Mouse (Mus musculus) stomach, embryonic 15.5 days (tissue): ENCODE results near the gene Smc5. TPM values are rescaled to one million over a fixed set of nuclear protein-coding genes. Genes with fewer than 3 reads are reported as not detected.

ENCODE experiments used
- ATAC-seq: fragments of 200-750 bp; cut with Nextera tagmentation; 2 replicates; pipeline ENCODE4 v1.8.0; 2017; ENCODE audit warnings: low read depth, moderate number of reproducible peaks, moderate TSS enrichment; ENCODE audit not compliant: insufficient read depth, low FRiP score
- H3K27ac ChIP-seq: fragments of 300-500 bp; sonication (generic); 2 replicates; pipeline ENCODE4 v1.5.1; 2015; ENCODE audit warnings: mild to moderate bottlenecking, inconsistent platforms
- H3K27me3 ChIP-seq: fragments of 300-500 bp; sonication (generic); replicated peaks from 2 replicates; pipeline ENCODE4 v1.6.1; 2015; ENCODE audit warnings: inconsistent platforms
- H3K36me3 ChIP-seq: fragments of 300-500 bp; sonication (generic); 2 replicates; pipeline ENCODE4 v1.6.1; 2015; ENCODE audit warnings: inconsistent platforms
- H3K4me1 ChIP-seq: fragments of 300-500 bp; sonication (generic); 2 replicates; pipeline ENCODE4 v1.6.1; 2015; ENCODE audit warnings: inconsistent platforms
- H3K4me2 ChIP-seq: fragments of 300-500 bp; sonication (generic); 2 replicates; pipeline ENCODE4 v1.6.1; 2015; ENCODE audit warnings: mild to moderate bottlenecking, inconsistent platforms
- H3K4me3 ChIP-seq: fragments of 300-500 bp; sonication (generic); replicated peaks from 2 replicates; pipeline ENCODE4 v1.5.1; 2015; ENCODE audit warnings: inconsistent platforms
- H3K9ac ChIP-seq: fragments of 300-500 bp; sonication (generic); 2 replicates; pipeline ENCODE4 v1.6.1; 2015; ENCODE audit warnings: inconsistent platforms
- H3K9me3 ChIP-seq: fragments of 300-500 bp; sonication (generic); 2 replicates; pipeline ENCODE4 v1.6.1; 2016; ENCODE audit warnings: inconsistent platforms
- WGBS: fragments of 180-500 bp; shearing (Covaris S2); methylation state at CpG from one replicate; pipeline ENCODE4 v1.1.7; 2015; 5-methylcytosine and 5-hydroxymethylcytosine counted together
- polyA plus RNA-seq: library from polyadenylated mRNA; unstranded; fragments of >200 nt; fragmentation: Nextera tagmentation; extraction: Ambion mirVana; gene quantifications from 2 replicates; pipeline ENCODE4 v1.2.1, GENCODE M21; 2015

The Smc5 gene
- polyA plus RNA-seq, 1 experiment from 2014 or later = 28.9 TPM

- Histone ChIP-seq H3K9me3 (no peaks in the 10 kb centered on the region), H3K27ac (no peak overlapping the region), H3K4me3 (no peak overlapping the region), H3K36me3 (no peaks in the 10 kb centered on the region), H3K27me3 (no peaks in the 10 kb centered on the region), H3K4me1 (no peaks in the 10 kb centered on the region), H3K9ac (no peak overlapping the region), H3K4me2 (no peak overlapping the region)
- no peak for ATAC-seq
- WGBS = 91% methylated on average over 6 of the region's 6 CpGs
These were observed 86.0 kb downstream of the Smc5 start for GRCm38 (mm10) chr19:23187732-23188131.

GRCm38 (mm10) chr19:23184068-23184467 is 89.6 kb downstream of the Smc5 start:
- 71% methylated on average over 4 of the region's 4 CpGs for WGBS
- Histone ChIP-seq H3K4me3 (no peak overlapping the region), H3K36me3 (no peaks in the 10 kb centered on the region), H3K4me1 (no peaks in the 10 kb centered on the region), H3K9me3 (no peaks in the 10 kb centered on the region), H3K27me3 (no peaks in the 10 kb centered on the region), H3K4me2 (no peak overlapping the region), H3K9ac (no peak overlapping the region), H3K27ac (no peak overlapping the region)
- no peak for ATAC-seq

- 93% methylated on average over 4 of the region's 4 CpGs for WGBS
These were observed 90.2 kb downstream of the Smc5 start for GRCm38 (mm10) chr19:23183493-23183892.

GRCm38 (mm10) chr19:23178533-23178932 is 95.2 kb downstream of the Smc5 start:
- Histone ChIP-seq H3K27ac (no peak overlapping the region), H3K4me1 (0 out of 2 replicates have a peak, but pooled peaks cover 4% of the 10 kb centered on the region), H3K27me3 (no peaks in the 10 kb centered on the region), H3K36me3 (no peaks in the 10 kb centered on the region), H3K4me3 (no peak overlapping the region), H3K9ac (no peak overlapping the region), H3K9me3 (no peaks in the 10 kb centered on the region), H3K4me2 (no peak overlapping the region)
- WGBS = 86% methylated on average over 3 of the region's 3 CpGs
- ATAC-seq = no peak

More at GRCm38 (mm10) chr19:23183493-23183892, 90.2 kb downstream of the Smc5 start:
- H3K36me3 ChIP-seq = no peaks in the 10 kb centered on the region
- no peak overlapping the region for H3K27ac ChIP-seq
- H3K9ac ChIP-seq = no peak overlapping the region
- no peak overlapping the region for H3K4me2 ChIP-seq
- H3K9me3 ChIP-seq = no peaks in the 10 kb centered on the region
- no peaks in the 10 kb centered on the region for H3K27me3 ChIP-seq
- ATAC-seq = no peak
- H3K4me1 ChIP-seq = no peaks in the 10 kb centered on the region
- H3K4me3 ChIP-seq = no peak overlapping the region

GRCm38 (mm10) chr19:23175511-23175910 is 98.2 kb downstream of the Smc5 start:
- H3K4me3 ChIP-seq = no peak overlapping the region
- H3K4me1 ChIP-seq = 0 out of 2 replicates have a peak, but pooled peaks cover 4% of the 10 kb centered on the region
- WGBS = 62% methylated on average over 2 of the region's 2 CpGs
- H3K9me3 ChIP-seq = no peaks in the 10 kb centered on the region
- no peak overlapping the region for H3K4me2 ChIP-seq
- no peak overlapping the region for H3K9ac ChIP-seq
- no peaks in the 10 kb centered on the region for H3K27me3 ChIP-seq
- no peaks in the 10 kb centered on the region for H3K36me3 ChIP-seq
- no peak overlapping the region for H3K27ac ChIP-seq
- no peak for ATAC-seq

GRCm38 (mm10) chr19:23175090-23175489 is 98.6 kb downstream of the Smc5 start:
- Histone ChIP-seq H3K9me3 (no peaks in the 10 kb centered on the region), H3K27ac (no peak overlapping the region), H3K36me3 (0 out of 2 replicates have a peak, but pooled peaks cover 3% of the 10 kb centered on the region), H3K4me2 (no peak overlapping the region), H3K27me3 (no peaks in the 10 kb centered on the region), H3K9ac (no peak overlapping the region), H3K4me3 (no peak overlapping the region), H3K4me1 (0 out of 2 replicates have a peak, but pooled peaks cover 4% of the 10 kb centered on the region)
- WGBS = 74% methylated on average over 3 of the region's 3 CpGs
- ATAC-seq = no peak

GRCm38 (mm10) chr19:23171136-23171535 is 102.6 kb downstream of the Smc5 start:
- Histone ChIP-seq H3K27me3 (no peaks in the 10 kb centered on the region), H3K9me3 (no peaks in the 10 kb centered on the region), H3K9ac (no peak overlapping the region), H3K36me3 (0 out of 2 replicates have a peak, but pooled peaks cover 3% of the 10 kb centered on the region), H3K4me3 (no peak overlapping the region), H3K27ac (no peak overlapping the region), H3K4me1 (no peaks in the 10 kb centered on the region), H3K4me2 (no peak overlapping the region)
- WGBS = 93% methylated on average over 2 of the region's 2 CpGs
- ATAC-seq = no peak

- H3K4me1 ChIP-seq = no peaks in the 10 kb centered on the region
- H3K9me3 ChIP-seq = no peaks in the 10 kb centered on the region
- H3K27me3 ChIP-seq = no peaks in the 10 kb centered on the region
- H3K27ac ChIP-seq = no peak overlapping the region
- WGBS = 86% methylated on average over 5 of the region's 5 CpGs
- no peak for ATAC-seq
- 0 out of 2 replicates have a peak, but pooled peaks cover 3% of the 10 kb centered on the region for H3K36me3 ChIP-seq
- H3K4me2 ChIP-seq = no peak overlapping the region
- H3K9ac ChIP-seq = no peak overlapping the region
- no peak overlapping the region for H3K4me3 ChIP-seq
These were observed 103.2 kb downstream of the Smc5 start for GRCm38 (mm10) chr19:23170476-23170875.

GRCm38 (mm10) chr19:23169659-23170050 is 104.0 kb downstream of the Smc5 start:
- ATAC-seq = no peak
- Histone ChIP-seq H3K36me3 (0 out of 2 replicates have a peak, but pooled peaks cover 3% of the 10 kb centered on the region), H3K4me3 (no peak overlapping the region), H3K9ac (no peak overlapping the region), H3K4me1 (no peaks in the 10 kb centered on the region), H3K27me3 (no peaks in the 10 kb centered on the region), H3K4me2 (no peak overlapping the region), H3K27ac (no peak overlapping the region), H3K9me3 (no peaks in the 10 kb centered on the region)
- WGBS = 95% methylated on average over 2 of the region's 2 CpGs

GRCm38 (mm10) chr19:23168899-23169658 is 104.6 kb downstream of the Smc5 start:
- Histone ChIP-seq H3K4me2 (no peak overlapping the region), H3K9ac (no peak overlapping the region), H3K9me3 (no peaks in the 10 kb centered on the region), H3K27ac (no peak overlapping the region), H3K4me3 (no peak overlapping the region), H3K4me1 (no peaks in the 10 kb centered on the region), H3K27me3 (no peaks in the 10 kb centered on the region), H3K36me3 (0 out of 2 replicates have a peak, but pooled peaks cover 3% of the 10 kb centered on the region)
- ATAC-seq = no peak
- WGBS = 83% methylated on average over 5 of the region's 5 CpGs

GRCm38 (mm10) chr19:23166550-23167284 is 107.0 kb downstream of the Smc5 start:
- no peak overlapping the region for H3K9ac ChIP-seq
- 72% methylated on average over 11 of the region's 11 CpGs for whole genome bisulfite sequencing
- 0 out of 2 replicates have a peak, but pooled peaks cover 3% of the 10 kb centered on the region for H3K36me3 ChIP-seq
- H3K27ac ChIP-seq = no peak overlapping the region
- H3K4me3 ChIP-seq = no peak overlapping the region
- no peak overlapping the region for H3K4me2 ChIP-seq
- 0 out of 2 replicates have a peak, but pooled peaks cover 3% of the 10 kb centered on the region for H3K4me1 ChIP-seq
- ATAC-seq = no peak
- no peaks in the 10 kb centered on the region for H3K9me3 ChIP-seq
- no peaks in the 10 kb centered on the region for H3K27me3 ChIP-seq

GRCm38 (mm10) chr19:23164651-23165240 is 109.0 kb downstream of the Smc5 start:
- Histone ChIP-seq H3K4me2 (no peak overlapping the region), H3K4me1 (0 out of 2 replicates have a peak, but pooled peaks cover 3% of the 10 kb centered on the region), H3K36me3 (no peaks in the 10 kb centered on the region), H3K27me3 (no peaks in the 10 kb centered on the region), H3K4me3 (no peak overlapping the region), H3K27ac (no peak overlapping the region), H3K9ac (no peak overlapping the region), H3K9me3 (no peaks in the 10 kb centered on the region)
- ATAC-seq = no peak
- 92% methylated on average over 16 of the region's 16 CpGs for WGBS
